Mouse (Mus musculus): ENCODE measurements around the gene Efnb3.

- TF ChIP-seq POLR2A (IDR thresholded peaks at IDR 0.05; ENCODE audit: low read depth, low read length), result no peak
- TF ChIP-seq CTCF (IDR thresholded peaks at IDR 0.05; ENCODE audit: extremely low read depth, insufficient read depth, insufficient read length, insufficient replicate concordance), result no peak
Measured at GRCm38 (mm10) chr11:69563373-69563772, 3.4 kb upstream of the Efnb3 start.
